Mouse (Mus musculus) large intestine, adult 2 months (tissue): ENCODE results near the gene Rpl10a. TPM values are rescaled to one million over a fixed set of nuclear protein-coding genes. Genes with fewer than 3 reads are reported as not detected.

Experiments used
- DNase-seq: peaks from one replicate; pipeline ENCODE4 v3.0.0-alpha.2; 2012; ENCODE audit warnings: low read depth, low spot score
- WGBS: fragments of 180-500 bp; shearing (Covaris S2); methylation state at CpG from one replicate; pipeline ENCODE4 v1.1.7; 2018; 5-methylcytosine and 5-hydroxymethylcytosine counted together
- polyA plus RNA-seq: library from polyadenylated mRNA; depleted of rRNA; stranded (reverse); fragments of >200 nt; gene quantifications from 2 replicates; pipeline ENCODE4 v1.2.3, GENCODE M21; 2012; rRNA removed

The Rpl10a gene
- polyA plus RNA-seq = 2,568 and 3,337 TPM in 2 replicates

DNA sequence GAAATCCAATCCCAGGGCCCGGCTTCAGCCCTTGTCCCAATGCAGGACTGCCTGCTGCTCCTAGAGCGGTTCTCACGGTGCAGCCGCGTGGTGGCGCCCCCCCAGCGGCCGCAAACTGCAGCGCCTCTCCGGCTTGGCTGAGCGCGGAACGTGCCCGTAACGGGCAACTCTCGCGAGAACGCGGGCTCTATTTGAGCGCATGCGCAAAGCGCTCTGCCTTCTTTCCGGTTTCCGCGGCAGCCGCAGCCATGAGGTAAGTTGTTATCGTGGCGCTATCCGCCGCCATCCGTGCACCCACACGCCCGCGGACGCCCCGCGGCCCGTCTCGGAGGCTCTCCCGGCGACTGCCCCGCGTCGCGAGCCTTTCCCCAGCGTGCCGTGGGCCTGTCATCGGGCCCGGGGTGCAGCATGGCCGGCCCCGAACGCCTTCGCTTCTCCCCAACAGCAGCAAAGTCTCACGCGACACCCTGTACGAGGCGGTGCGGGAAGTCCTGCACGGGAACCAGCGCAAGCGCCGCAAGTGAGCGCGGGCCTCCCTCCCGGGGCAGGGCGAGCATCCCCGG lies at the start of gene Rpl10a:
Rpl10a (plus strand) TSS at position 106 of the 563 bp plus-strand sequence.
- WGBS = 1% methylated on average over 67 of the region's 67 CpGs

DNA sequence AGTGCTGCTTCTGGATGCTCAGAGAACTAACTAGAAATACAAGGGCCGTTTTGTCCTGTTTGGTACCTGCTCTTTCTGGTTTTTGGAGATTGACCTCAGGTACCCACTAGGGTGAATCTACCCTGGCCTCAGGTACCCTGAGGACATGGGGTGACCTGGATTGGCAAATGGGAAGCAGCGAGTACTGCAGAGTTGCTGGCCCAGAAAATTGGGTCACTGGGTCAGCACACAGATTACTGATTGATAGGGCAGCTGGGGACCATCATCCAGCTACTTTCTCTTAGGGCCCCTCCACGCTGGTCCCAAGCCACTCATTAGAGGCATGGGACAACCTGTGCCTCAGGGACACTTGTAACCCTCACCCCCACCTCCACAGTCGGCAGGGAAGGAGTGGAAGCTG lies 49.0 kb upstream of the Rpl10a start:
- WGBS = 31% methylated on average over 4 of the region's 4 CpGs
- no peak for DNase-seq

More for the DNA sequence above, at the start of gene Rpl10a:
- peak; percentile 83 for DNase-seq

DNA sequence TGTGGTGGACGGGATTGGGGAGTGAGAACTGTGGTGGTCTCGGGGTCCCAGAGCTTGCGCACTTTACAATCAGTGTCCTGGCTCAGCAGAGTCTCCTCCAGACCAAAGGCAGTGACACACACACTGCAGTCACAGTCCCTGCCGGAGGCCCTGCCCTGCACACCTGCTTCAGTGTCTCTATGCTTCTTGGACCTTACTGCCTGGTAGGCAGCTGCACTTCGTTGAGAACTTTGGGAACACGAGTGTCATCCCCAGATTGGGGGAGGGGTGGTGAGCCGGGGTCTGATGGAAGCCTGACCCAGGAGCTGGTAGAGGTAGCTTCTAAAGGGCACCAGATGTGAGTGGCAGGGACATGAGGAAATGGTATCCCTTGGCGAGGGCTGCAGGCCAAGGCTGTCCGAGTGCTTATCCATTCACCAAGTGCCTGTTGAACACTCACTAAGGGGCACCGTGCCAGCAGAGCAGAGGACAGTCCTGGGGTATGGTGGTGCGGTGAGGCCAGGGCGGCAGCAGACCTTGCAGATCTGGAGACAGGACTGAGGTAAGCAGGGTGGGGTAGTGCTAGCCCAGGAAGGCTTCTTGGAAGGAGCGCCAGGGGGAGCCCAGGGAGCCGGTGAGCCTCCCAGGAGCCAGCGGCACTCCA lies 48.4 kb upstream of the Rpl10a start:
- 24% methylated on average over 15 of the region's 15 CpGs for WGBS
- DNase-seq = no peak

DNA sequence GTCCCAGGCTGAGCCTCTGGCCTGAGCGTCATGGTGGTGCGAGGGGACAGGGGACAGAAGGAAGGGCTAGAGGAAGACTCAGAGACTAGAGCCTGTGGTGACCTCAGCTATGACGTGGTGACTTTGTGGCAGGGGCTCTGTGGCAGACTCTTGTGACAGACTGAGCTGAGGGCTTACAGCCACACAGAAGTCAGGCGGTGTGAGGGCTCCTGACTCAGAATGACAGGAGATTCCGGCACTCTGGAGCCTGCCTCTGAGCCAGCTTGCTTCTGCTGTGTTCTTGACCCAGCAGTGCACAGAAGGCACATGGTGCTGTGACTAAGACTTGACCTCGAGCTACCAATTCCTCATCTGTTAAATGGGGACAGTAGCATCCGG lies 47.9 kb upstream of the Rpl10a start:
- no peak for DNase-seq
- 37% methylated on average over 7 of the region's 7 CpGs for WGBS

DNA sequence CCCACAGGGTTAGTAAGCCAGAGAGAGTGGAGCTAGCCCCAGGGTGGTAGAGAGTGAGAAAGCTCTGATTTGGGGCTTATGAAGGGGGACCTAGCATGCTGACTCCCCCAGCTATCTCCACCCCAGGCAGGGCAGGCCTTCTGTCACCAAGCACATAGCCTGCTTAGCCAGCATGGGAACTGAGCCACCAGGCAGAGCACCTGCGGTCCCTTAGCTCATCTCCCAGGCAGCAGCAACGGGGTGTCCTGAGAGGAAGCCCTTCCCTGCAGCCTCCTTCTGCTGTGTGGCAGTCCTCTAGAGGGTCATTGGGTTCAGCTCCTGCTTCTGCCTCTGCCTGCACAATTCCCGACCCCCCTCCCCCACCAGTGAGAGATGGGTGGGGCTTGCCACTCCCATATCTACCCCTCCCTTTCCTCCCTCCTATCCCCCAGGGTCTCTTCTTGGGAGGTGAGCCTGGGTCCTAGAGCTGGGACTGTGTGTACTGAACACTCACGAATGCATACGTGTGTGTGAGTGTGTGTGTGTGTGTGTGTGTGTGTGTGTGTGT lies 47.4 kb upstream of the Rpl10a start:
- WGBS = 17% methylated on average over 5 of the region's 5 CpGs
- DNase-seq = no peak

DNA sequence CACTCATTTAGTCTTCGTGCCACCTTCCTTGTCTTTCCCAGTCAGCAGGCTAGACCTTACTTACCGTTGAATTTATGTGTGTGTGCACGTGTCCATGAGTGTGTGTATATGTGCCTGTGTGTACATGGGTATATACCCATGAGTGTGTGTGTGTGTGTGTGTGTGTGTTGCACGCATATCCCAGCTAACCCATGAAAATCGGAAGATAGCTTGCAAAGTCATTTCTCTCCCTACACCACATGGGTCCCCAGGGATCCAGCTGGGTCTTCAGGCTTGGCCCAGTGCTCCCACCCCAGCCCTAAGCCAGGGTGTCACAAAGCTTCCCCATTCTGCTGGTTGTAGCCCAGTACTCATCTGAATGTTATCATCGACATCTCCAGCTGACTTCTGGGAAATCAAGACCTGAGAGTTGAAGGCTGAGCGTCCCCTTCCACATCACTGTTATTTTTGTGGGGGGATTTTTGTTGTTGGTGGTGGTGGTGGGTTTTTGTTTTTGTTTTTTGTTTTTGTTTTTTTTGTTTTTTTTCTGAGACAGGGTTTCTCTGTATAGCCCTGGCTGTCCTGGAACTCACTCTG lies 46.3 kb upstream of the Rpl10a start:
- no peak for DNase-seq
- WGBS = 67% methylated on average over 7 of the region's 7 CpGs

DNA sequence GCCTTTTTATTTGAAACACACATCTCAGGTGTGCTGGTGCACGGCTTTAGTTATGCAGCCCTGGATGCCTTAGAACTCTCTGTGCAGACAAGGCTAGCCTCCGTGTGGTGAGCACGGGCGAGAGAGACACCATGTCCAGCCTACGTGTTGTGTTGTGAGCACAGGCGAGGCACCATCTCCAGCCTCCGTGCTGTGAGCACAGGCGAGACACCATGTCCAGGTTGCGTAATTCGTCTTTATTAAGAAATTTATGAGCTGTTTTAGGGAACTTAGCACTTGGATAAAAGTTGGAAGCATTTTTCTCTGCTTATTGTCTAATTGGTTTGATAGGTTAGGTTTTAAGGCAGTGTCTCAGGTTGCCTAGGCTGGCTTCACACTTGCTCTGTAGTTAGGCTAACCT lies 45.1 kb upstream of the Rpl10a start:
- no peak for DNase-seq
- WGBS = 36% methylated on average over 10 of the region's 10 CpGs

DNA sequence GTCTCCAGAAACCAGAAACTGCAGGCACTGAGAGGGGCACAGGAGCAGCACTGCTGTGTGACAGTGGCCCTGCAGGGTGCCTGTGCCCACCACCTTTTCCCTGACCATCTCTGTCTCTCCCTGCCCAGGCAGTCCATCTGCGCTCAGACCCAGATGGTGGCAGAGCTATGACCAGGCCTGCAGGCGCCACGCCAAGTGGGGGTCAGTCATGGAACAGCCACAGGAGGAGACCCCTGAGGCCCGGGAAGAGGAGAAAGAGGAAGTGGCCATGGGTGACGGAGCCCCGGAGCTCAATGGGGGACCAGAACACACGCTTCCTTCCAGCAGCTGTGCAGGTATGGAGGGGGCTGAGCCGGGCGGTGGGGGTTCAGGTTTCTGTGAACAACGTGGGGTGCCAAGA lies 42.1 kb upstream of the Rpl10a start:
- 80% methylated on average over 10 of the region's 10 CpGs for WGBS
- DNase-seq = no peak

DNA sequence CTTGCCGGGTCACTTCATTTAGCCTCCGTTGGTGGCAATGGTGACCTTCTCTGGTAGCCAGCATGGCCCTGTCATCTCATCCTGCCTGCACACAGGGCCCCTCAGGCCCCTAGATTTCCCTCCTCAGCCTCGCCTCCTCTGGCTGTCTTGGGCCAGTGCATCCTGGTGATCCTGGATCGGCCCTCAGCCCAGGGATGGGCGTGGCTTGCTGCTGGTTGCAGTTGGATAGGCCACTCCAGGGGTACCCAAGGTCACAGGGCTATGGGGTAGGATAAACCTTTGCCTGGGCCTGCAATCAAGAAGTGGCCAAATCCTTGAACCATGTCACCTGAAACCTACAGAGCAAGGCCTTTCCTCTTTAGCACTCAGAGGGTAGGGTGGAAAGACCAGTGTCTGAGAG lies 41.3 kb upstream of the Rpl10a start:
- DNase-seq = no peak
- 38% methylated on average over 5 of the region's 5 CpGs for WGBS

DNA sequence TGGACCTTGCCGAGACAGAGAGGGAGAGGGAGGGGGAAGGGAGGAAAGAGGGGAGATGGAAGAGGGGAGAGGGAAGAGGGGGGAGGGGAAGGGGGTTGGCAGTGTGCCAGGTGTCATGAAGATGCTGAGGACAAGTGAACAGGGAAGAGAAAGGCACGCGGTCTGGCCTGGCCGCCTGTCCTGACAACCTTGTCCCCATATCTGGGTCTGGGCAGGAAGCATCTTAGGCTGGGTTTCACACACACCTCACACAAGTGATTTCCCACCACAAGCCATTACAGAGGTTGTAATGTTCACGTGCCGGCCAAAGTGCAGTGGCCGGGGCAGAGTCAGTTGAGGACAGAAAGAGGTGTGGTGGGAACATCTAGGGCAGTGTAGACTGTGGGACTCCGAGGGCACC lies 40.7 kb upstream of the Rpl10a start:
- 16% methylated on average over 8 of the region's 8 CpGs for WGBS
- peak; percentile 92 for DNase-seq

DNA sequence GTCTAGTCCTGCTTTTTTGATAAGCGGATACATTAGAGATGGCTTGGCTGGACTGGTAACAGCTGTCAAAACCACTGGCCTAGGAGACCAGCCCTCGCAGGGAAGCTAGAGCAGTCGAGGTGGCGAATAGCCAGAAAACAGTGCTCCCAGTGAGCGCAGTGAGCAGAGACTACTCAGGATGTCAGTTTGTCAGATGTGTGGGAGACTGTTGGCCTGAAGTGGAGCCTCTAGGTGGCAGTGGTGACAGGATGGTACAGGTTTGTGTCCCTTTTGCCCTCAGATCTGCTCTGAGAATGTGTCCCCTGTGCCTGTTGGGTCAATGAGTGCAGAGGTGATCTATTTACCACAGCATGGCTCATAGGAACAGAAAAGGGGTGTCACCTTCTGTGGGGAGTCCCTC lies 40.3 kb upstream of the Rpl10a start:
- WGBS = 26% methylated on average over 5 of the region's 5 CpGs

DNA sequence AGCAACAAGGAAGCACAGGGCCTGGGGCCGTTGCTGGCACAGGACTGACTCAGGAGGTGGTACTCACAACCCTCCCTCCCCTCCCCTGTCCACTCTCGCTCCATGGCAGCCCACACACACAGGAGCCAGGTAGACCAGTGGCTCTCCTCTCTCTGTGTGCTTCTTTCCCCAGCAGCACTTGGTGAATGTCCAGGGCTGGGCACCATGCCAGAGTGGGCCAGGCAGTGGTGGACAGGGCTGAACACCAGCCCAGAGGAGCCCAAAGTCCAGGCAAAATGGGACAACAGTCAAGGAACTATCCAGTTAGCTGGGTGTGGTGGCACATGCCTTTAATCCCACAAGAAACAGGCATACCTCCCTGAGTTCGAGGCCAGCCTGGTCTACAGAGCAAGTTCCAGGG lies 38.0 kb upstream of the Rpl10a start:
- no peak for DNase-seq
- WGBS = 16% methylated on average over 3 of the region's 3 CpGs

More for the DNA sequence above, 40.3 kb upstream of the Rpl10a start:
- DNase-seq = no peak

DNA sequence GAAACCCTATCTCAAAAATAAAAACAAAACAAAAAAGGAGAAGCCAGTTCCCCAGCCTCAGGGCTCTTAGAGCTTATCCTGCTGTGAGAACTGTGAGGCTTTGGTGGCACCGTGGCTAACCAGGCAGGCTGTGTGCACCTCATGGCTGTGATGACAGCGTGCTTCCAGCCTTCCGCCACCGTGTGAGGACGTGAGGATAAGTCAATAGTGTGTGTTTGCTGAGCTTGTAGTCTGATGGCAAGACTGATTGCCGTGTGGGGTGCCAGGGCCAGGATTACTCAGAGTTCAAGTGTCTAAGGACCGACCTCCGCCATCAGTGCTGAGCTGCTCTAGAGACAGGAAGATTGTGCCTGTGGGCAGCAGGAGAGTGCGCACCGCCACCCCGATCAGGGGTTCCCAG lies 37.6 kb upstream of the Rpl10a start:
- no peak for DNase-seq
- 47% methylated on average over 11 of the region's 11 CpGs for WGBS

DNA sequence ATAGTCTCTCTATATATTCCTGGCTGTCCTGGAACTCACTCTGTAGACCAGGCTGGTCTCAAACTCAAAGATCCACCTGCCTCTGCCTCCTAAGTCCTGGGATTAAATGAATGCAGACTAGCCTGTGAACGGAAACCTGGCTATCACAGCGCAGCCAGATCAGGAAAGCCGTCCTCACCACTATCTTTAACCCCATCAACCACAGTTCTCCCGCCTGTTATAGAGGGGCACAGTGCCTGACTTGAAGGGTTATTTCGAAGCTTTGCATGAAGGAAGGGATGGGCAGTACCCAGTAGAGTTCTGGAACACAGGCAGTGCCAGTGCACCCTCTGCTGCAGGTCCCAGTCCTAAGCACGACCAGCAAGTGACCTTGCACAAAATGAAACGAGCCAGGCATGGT lies 36.9 kb upstream of the Rpl10a start:
- 81% methylated on average over 7 of the region's 7 CpGs for WGBS
- no peak for DNase-seq

DNA sequence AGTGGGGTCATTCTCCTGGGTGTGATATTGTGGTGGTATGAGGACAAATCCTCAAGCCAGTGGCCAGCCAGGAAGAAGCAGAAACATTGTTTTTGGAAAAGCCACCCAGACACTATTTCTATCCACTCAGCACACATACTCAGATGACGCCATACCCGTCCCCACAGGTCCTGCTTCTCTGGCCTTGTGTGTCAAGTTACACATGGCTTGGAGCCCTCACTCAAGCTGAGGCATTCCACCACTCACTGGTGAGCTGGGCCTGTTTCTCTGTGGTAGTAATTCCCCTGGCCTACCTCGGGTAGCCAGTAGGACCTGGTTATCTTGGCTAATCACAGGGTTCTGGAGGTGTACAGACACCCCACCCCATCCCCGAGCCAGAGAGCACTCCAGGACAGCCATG lies 34.6 kb upstream of the Rpl10a start:
- 71% methylated on average over 4 of the region's 4 CpGs for WGBS

DNA sequence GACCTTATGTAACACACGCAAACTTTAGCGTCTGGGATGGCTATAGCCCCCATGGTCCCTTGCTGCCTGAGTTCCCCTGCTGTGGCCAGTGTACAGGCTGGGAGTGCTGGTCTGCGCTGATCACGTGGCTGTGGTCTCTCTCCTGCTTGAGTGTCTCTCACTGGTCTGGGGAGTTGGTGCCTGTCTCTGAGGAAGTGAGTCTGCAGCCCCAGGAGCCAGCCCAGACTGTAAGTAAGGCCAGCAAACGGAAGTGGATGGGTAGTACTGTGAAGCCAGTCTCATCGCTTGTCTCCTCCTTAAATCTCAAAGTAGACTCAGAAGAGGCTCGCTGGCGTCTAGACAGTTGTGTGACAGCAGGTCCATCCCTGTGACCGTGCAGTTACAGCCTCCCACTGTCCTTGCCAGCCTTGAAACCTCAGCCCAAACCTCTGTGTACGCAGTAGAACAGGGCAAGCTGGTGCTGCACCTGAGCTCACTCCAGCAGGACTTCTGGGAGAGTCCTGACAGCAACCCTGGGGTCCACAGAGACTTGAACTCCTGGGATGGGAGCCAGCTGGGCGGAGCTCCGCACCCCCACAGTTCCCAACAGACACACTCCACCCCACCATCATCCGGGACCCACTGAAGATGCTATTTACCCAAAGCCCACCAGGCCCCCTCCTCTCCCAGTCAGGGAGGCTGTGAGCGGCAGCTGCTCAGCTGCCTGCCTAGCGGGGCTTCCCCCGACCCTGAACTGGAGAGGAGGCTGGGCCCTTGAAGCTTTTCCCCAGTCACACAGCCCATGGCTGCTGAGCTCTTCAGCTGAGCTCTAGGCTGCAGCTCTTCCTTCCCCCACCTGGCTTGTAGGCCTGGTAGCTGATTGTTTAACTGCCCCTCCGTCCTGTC lies 33.6 kb upstream of the Rpl10a start:
- WGBS = 75% methylated on average over 17 of the region's 17 CpGs
- no peak for DNase-seq

More for the DNA sequence above, 34.6 kb upstream of the Rpl10a start:
- no peak for DNase-seq

DNA sequence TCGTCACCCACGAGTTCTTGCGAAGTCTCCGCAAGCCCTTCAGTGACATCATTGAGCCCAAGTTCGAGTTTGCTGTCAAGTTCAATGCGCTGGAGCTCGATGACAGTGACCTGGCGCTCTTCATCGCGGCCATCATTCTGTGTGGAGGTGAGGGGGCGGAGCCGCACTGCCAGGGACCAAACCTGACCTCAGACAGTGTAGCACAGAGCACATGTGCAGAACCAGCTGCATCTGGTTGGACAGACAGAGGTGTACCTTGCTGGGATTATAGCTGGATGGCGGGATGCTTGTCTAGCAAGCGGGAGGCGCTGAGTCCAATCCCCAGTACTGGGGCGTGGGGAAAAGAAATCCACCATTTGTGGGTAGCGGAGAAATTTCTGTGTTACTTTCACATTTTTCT lies 29.4 kb upstream of the Rpl10a start:
- WGBS = 94% methylated on average over 17 of the region's 17 CpGs
- DNase-seq = no peak

DNA sequence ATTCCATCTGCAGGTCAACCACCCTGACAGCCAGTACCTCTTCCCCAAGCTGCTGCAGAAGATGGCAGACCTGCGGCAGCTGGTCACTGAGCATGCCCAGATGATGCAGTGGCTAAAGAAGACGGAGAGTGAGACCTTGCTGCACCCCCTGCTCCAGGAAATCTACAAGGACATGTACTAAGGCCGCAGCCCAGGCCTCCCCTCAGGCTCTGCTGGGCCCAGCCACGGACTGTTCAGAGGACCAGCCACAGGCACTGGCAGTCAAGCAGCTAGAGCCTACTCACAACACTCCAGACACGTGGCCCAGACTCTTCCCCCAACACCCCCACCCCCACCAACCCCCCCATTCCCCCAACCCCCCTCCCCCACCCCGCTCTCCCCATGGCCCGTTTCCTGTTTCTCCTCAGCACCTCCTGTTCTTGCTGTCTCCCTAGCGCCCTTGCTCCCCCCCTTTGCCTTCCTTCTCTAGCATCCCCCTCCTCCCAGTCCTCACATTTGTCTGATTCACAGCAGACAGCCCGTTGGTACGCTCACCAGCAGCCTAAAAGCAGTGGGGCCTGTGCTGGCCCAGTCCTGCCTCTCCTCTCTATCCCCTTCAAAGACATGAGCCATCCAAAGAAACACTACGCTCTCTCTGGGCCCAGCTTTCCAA lies 28.5 kb upstream of the Rpl10a start:
- DNase-seq = no peak
- WGBS = 78% methylated on average over 11 of the region's 11 CpGs

DNA sequence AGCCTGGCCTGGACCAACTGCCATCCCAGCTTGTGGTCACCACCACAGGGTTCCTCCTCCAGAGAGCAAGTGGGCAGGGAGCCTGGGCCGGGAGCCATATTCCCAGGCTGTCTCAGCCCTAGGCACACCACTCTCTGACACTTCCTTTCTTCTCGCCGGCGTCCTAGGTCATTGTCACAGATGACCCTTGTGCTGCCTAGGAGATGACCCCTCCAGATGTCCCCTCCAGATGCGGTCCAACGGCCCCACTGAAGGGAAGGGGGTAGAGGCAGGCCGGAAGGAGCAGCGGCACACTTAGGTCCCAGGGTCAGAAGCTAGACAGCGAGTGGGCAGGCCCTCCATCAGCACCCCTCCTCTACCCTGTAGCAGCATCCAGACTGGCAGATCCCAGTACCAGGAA lies 27.9 kb upstream of the Rpl10a start:
- DNase-seq = no peak
- WGBS = 82% methylated on average over 9 of the region's 9 CpGs

DNA sequence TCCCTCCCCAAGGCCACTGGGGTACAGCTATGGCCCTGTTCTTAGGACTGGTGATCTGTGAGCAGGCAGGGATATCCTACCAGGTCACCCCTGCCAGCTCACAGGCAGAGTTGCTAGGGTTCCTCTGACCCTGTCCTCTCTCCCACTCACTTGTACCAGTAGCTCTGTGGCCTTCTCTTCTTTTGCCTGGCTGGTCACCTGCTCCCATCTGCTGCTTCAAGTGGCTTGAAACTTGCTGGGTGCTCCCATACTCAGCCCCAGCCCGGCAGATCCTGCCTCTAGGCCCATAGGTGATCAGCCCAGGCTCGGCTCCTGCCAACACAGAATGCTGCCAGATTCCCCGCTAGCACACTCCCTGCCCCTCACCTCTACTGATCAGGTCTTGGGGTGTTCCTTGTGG lies 27.4 kb upstream of the Rpl10a start:
- DNase-seq = no peak
- 69% methylated on average over 3 of the region's 3 CpGs for WGBS
